7 mouse cellular contexts compared by ENCODE assay signal in genomic region chr2:58282259-58282910, GRCm38 (mm10).
DNase-seq lines count a peak whose midpoint lies in the region; ATAC-seq and TF ChIP-seq lines count a peak whose summit lies in the region.

No protein-coding gene starts in this region.

- peak; percentile 83 for DNase-seq in R1 (ENCODE audit: low read depth, low spot score)
- peak; percentile 50 to 68 for DNase-seq in cerebellum, postnatal 14 days
- peak; percentile 76 for DNase-seq in lung, postnatal 0 days (ENCODE audit: low spot score)
- peak; percentile 39 for DNase-seq in right cerebral cortex, postnatal 14 days

- H3K36me3 ChIP-seq in kidney, embryonic 16.5 days (ENCODE audit: insufficient read depth, low read length): no peaks in the 10 kb centered on the region
- no peaks in the 10 kb centered on the region for H3K36me3 ChIP-seq in lung, postnatal 0 days (ENCODE audit: insufficient read depth, low read length)

- H3K9ac ChIP-seq in kidney, embryonic 16.5 days (replicated peaks; ENCODE audit: low read length): no peak overlapping the region
- no peak overlapping the region for H3K9ac ChIP-seq in lung, postnatal 0 days (replicated peaks; ENCODE audit: low read depth)

- ATAC-seq in CD4-positive, CD25-positive, alpha-beta regulatory T cell, adult 4 months: peak; percentile 99
- peak; percentile 97 for ATAC-seq in granulocyte monocyte progenitor cell, adult 5-6 weeks (replicated peaks; ENCODE audit: poor library complexity, severe bottlenecking)
- peak; percentile 75; the same call in 1 of the 2 replicates for ATAC-seq in kidney, embryonic 16.5 days (ENCODE audit: low FRiP score, low TSS enrichment)
- ATAC-seq in lung, postnatal 0 days: peak; percentile 90

- WGBS in kidney, embryonic 16.5 days: 55% methylated on average over 8 of the region's 8 CpGs
- 44% methylated on average over 8 of the region's 8 CpGs for WGBS in lung, postnatal 0 days

- H3K9me3 ChIP-seq in kidney, embryonic 16.5 days (ENCODE audit: low read length): no peaks in the 10 kb centered on the region
- H3K9me3 ChIP-seq in lung, postnatal 0 days (ENCODE audit: low read length): no peaks in the 10 kb centered on the region

- H3K4me1 ChIP-seq in kidney, embryonic 16.5 days (ENCODE audit: insufficient read depth, low read length): no peaks in the 10 kb centered on the region
- H3K4me1 ChIP-seq in lung, postnatal 0 days (ENCODE audit: insufficient read depth, low read depth, low read length): no peaks in the 10 kb centered on the region

- no peak for TF ChIP-seq EP300 in lung, postnatal 0 days (IDR thresholded peaks at IDR 0.05)

- TF ChIP-seq CTCF in lung, postnatal 0 days (IDR thresholded peaks at IDR 0.05): peak; percentile 82

- no peaks in the 10 kb centered on the region for H3K27me3 ChIP-seq in kidney, embryonic 16.5 days (ENCODE audit: insufficient read depth, low read length)
- no peaks in the 10 kb centered on the region for H3K27me3 ChIP-seq in lung, postnatal 0 days (replicated peaks; ENCODE audit: insufficient read depth, low read length)

- no peak overlapping the region for H3K4me2 ChIP-seq in kidney, embryonic 16.5 days (replicated peaks; ENCODE audit: low read depth, low read length)
- no peak overlapping the region for H3K4me2 ChIP-seq in lung, postnatal 0 days (replicated peaks; ENCODE audit: low read depth, low read length)

- H3K27ac ChIP-seq in kidney, embryonic 16.5 days (ENCODE audit: low read length): no peak overlapping the region
- H3K27ac ChIP-seq in lung, postnatal 0 days (ENCODE audit: low read length): no peak overlapping the region

- no peak overlapping the region for H3K4me3 ChIP-seq in kidney, embryonic 16.5 days (ENCODE audit: low read length)
- H3K4me3 ChIP-seq in lung, postnatal 0 days (ENCODE audit: low read depth, low read length): no peak overlapping the region
